Mouse (Mus musculus): Measurements from ENCODE around the gene Cela3a.

DNA sequence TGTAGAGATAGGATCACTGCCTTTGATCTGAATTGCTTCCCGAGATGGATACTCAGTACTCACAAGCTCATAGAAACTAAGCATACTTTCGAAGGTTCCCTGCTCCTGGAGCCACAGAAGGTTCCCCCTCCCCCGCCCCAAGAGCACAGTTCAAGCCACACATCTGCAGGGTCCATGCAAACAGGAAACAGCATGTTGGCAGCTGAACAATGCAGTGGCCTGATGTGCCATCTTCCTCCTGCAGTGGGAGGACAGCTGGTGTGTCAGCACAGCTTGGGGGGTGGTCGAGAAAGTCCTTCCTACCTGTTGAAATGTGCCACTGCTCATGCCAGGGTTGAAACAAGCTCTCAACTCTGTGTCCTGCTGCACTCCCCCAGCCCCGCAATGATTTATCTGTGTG lies 49.3 kb upstream of the Cela3a start:
- TF ChIP-seq CTCF (IDR thresholded peaks at IDR 0.05; ENCODE audit: extremely low read depth, insufficient read depth, low read length) (no peak), POLR2A (IDR thresholded peaks at IDR 0.05; ENCODE audit: extremely low read depth, insufficient read depth, low read length) (no peak)
